Mouse (Mus musculus): ENCODE data around the gene Phactr3. TPM values are rescaled to one million over a fixed set of nuclear protein-coding genes. Genes with fewer than 3 reads are reported as not detected.
"Not testable (repeated sequence)": the region's sequence is repeated elsewhere in the genome, so short reads cannot be mapped to it uniquely, and the experiment has no call there.

Phactr3 gene
- polyA plus RNA-seq, 1 experiment from 2014 or later: 8.1 TPM

- Histone ChIP-seq H3K9me3 (replicated peaks) (no peaks in the 10 kb centered on the region), H3K27ac (no peak overlapping the region)
These were observed 220.3 kb downstream of the Phactr3 start for GRCm38 (mm10) chr2:178339044-178339443.

DNA sequence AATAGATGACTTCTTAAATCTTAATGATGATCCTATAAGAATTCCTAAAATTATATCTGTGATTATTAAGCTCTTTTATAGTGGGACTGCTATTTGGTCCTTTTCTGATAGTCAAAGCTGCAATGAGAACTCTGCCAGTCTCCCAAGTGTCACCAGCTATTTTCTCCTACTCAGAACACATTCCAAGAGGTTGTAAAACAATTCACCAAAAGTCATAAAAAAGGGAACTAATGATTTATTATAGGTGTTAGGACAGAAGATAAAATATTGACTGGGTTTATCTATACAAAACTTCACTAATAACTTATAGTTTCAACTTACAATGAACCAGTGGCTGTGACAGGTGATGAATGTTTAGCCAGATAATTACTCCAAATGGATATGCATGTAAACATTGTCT, 223.3 kb downstream of the Phactr3 start:
- not testable (repeated sequence) for H3K36me3 ChIP-seq; DNase-seq (ENCODE audit: low spot score); H3K4me3 ChIP-seq; H3K27ac ChIP-seq; H3K27me3 ChIP-seq (ENCODE audit: low read depth, poor library complexity, severe bottlenecking); H3K9me3 ChIP-seq (replicated peaks); H3K4me1 ChIP-seq

More at GRCm38 (mm10) chr2:178339044-178339443, 220.3 kb downstream of the Phactr3 start:
- Histone ChIP-seq H3K27me3 (ENCODE audit: low read depth, poor library complexity, severe bottlenecking) (no peaks in the 10 kb centered on the region), H3K4me3 (no peak overlapping the region), H3K4me1 (no peaks in the 10 kb centered on the region), H3K36me3 (no peaks in the 10 kb centered on the region)
- WGBS: 1% methylated on average over 2 of the region's 2 CpGs
- no peak for DNase-seq (ENCODE audit: low spot score)

GRCm38 (mm10) chr2:178342597-178342996, 223.8 kb downstream of the Phactr3 start:
- Histone ChIP-seq H3K4me1 (no peaks in the 10 kb centered on the region), H3K36me3 (no peaks in the 10 kb centered on the region), H3K9me3 (replicated peaks) (no peaks in the 10 kb centered on the region), H3K27ac (no peak overlapping the region), H3K27me3 (ENCODE audit: low read depth, poor library complexity, severe bottlenecking) (no peaks in the 10 kb centered on the region), H3K4me3 (no peak overlapping the region)
- no peak for DNase-seq (ENCODE audit: low spot score)
- 81% methylated on average over 4 of the region's 4 CpGs for WGBS

Other genes starting within 250 kb of the Phactr3 start
- gene Gm14327, start 221.9 kb upstream of the Phactr3 start, polyA plus RNA-seq (2016; fragmentation: Nextera tagmentation; extraction: Ambion mirVana): 1.7 and 2.8 TPM in 2 replicates
- gene Zfp972, start 193.4 kb upstream of the Phactr3 start, polyA plus RNA-seq (2016; fragmentation: Nextera tagmentation; extraction: Ambion mirVana): 0.28 and 0.39 TPM in 2 replicates
- 15.4 and 16.9 TPM in 2 replicates for gene Gm14326, start 161.7 kb upstream of the Phactr3 start, polyA plus RNA-seq (2016; fragmentation: Nextera tagmentation; extraction: Ambion mirVana)
- 10.2 and 12.4 TPM in 2 replicates for gene Zfp971, start 95.7 kb upstream of the Phactr3 start, polyA plus RNA-seq (2016; fragmentation: Nextera tagmentation; extraction: Ambion mirVana)
- 16.2 and 17.0 TPM in 2 replicates for gene Zfp931, start 40.5 kb upstream of the Phactr3 start, polyA plus RNA-seq (2016; fragmentation: Nextera tagmentation; extraction: Ambion mirVana)

Measured in limb, embryonic 10.5 days (tissue).